Mouse (Mus musculus) central nervous system, embryonic 18 days (tissue): ENCODE measurements around the gene Gm28710. TPM values are rescaled to one million over a fixed set of nuclear protein-coding genes. Genes with fewer than 3 reads are reported as not detected.

Experiments
- polyA plus RNA-seq: library from polyadenylated mRNA; depleted of rRNA; stranded (reverse); fragments of >200 nt; gene quantifications from 2 replicates; pipeline ENCODE4 v1.2.3, GENCODE M21; 2012; rRNA removed

The Gm28710 gene
- polyA plus RNA-seq = not detected in 2 replicates

DNA sequence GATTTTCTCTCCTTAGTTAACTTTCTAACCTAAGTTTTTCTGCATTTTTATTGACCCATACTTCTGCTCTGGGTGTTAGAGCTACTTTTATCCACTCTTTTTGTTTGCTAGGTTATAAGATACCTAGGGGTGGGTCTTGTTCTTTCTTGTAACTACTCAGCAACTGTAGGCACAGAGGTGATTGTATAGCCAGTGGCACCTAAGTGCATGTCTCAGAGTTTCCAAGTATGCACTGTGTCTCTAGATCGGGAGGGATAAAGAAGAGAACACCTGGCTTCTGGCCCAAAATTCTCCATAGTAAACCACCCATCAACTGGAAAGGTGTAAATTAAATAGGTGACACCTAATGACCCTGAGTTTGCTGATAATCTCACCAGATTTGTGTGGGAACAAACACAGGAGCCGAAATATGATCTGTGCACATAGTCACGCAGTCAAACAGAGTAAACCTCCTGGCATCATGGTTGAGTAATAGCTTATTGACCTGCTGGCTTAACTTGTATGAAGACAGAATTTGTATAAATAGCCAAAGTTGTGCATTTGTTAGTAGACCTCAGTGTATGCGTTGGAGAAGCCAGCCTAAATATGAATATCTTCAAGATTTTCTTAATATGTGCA is at the start of gene Gm28710:
Gene Gm28710, plus strand, starts transcription at position 568 of the 618 bp plus-strand sequence.

Other genes starting within 250 kb of the Gm28710 start
- gene Hgf, start 238.3 kb upstream of the Gm28710 start, polyA plus RNA-seq = 1.2 and 1.4 TPM in 2 replicates